Mouse (Mus musculus) frontal cortex, postnatal 10 days (tissue): ENCODE results near the gene Phf24.

Experiments
- DNase-seq, 2 experiments: peaks; one replicate each; pipeline ENCODE4 v3.0.0; 2022; ENCODE audit warnings: low spot score in 2 of 2, mixed read lengths in 1 of 2

The Phf24 gene

DNA sequence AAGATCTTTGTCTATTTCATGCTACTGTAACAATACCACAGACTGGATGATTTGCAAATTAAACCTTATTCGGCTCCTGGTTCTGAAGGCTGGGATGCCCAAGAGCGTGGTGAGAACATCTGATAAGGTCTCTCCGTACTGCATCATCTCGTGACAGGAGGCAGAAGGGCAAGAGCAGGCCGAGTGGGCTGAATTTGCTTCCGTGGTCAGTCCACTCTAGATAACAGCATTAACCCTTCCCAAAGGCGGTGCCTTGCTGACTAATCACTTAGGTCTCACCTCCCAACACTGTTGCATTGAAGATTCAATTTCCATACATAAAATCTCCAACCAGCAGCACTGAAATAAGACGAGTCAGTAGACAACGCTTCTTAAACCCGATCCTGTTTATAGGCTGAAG, 3.1 kb upstream of the Phf24 start:
- no peak for DNase-seq

DNA sequence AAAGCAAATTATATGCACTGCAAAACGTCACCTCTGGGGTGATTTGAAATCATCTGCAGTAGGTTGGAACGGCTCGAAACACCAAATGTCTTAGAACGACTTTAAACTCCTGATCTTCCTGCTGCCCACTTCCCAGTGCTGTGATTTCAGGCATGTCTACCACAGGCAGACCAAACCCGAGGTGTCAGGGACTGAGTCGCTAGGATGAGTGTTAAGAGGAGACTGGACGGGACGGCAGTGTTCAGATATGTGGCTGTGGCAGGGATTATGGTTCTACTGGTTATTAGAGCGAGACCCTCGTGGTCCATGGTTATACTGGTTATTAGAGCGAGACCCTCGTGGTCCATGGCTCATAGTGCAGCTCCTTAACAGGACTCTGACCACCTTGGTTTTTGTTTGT, 1.1 kb upstream of the Phf24 start:
- DNase-seq = no peak

DNA sequence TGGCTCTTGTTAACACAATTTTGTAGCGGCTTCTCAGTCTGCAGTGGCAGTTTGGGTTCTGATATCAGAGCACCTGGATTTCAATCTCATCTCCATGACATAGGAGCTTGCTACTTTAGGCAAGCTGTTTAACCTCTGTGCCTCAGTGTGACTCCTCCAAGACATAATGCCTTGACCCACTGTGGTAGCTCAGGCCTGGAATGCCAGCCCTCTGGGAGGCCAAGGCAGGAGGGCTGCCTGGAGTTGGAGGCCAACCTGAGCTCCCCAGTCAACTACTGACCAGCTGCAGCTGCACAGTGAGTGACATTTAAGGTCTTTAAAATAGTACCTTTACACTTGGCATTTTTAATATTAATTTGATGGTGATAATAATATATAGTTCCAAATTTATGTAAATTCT, 494 bp upstream of the Phf24 start:
- no peak for DNase-seq

DNA sequence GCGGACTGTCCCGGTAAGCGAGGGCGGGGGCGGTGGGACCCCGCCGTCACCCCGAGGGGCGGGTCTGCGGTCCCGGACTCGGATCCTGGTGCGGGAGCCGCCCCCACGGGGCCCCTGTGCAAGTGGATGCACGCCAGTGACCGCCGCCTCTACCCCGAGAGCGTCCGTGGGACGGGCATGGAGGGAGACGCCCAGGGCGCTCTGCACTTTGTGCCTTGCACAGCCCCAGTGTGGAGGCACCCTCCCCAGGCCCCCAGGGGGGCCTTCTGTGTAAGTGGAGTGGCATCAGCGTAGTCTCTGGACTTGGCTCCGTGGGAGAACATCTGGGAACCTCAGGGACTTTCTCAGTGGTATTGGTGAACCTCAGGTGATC, 928 bp downstream of the Phf24 start:
- no peak for DNase-seq

DNA sequence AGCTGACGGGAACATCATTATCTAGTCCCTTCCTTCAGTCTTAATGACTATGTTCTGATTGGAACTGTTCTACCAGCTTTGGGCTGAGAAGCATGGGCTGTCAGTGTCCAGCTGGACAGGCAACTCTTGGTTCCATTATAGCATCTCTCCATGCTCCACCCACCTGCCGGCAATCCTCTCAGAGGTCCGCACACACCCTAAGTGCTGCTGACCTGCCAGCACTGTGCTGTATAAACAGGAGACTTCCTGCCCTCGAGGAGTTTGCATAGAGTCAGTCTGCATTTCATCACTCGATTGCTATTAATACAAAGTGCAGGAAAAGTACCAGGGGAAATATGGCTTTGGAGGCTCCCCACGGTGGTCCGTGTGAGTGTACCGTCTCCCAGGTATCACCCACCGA, 4.3 kb downstream of the Phf24 start:
- DNase-seq = no peak

DNA sequence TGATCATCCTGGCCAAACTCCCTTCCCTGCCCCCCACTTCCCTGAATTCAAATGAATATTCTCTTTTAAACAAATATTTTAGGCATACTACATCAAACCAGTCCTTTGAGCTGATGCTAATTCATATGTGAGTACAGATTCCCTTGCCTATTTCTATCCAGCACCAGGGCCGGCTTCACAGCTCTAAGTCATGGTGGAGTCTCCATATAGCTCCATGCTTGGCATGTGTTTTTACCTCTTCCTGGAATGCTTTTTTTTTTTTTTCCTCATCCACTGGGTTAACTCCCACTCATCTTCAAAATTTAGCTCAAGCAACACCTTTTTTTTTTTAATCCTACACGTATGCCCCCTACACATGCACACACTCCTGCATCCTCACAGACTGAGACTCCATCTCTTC, 5.1 kb downstream of the Phf24 start:
- DNase-seq = peak in 1 of 2 experiments; percentile 53

DNA sequence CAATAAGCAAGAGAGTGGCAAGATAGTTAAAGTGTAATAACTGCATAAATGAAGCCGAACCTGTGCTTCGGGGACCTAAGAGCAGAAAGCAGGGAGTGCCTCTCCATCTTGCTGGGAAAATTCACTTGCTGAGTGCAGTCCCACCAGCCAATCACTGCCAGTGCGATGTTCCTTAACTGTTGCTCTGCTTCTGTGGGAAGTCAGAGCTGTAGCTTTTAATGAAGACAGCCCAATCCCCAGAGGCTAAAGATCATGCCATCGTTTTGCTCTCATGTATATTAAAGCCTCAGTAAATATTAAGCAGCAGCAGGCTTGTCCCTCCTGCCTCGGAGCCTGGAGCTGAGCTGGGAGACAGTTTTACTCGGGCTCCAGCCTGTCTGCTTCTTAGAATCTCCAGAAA, 5.6 kb downstream of the Phf24 start:
- DNase-seq = peak in 1 of 2 experiments; percentile 11

DNA sequence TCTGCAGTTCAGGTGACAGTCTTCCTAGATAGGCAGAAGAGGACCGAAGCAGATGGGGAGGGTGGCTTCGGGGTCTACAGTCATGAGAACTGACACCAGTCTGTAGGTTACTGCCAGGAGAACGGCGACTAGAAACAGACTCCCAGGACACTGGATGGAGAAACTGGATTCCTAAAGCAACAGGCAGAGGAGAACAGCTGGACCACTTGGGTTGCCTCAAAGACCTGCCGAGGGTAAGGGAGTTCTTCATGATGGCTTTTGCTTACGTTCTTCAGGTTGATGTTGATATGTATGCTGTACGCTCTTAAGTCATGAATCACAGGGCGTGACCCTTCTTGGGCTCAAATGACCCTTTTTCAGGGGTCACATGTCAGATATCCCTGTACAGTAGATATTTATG, 6.0 kb downstream of the Phf24 start:
- DNase-seq = peak in 1 of 2 experiments; percentile 3

DNA sequence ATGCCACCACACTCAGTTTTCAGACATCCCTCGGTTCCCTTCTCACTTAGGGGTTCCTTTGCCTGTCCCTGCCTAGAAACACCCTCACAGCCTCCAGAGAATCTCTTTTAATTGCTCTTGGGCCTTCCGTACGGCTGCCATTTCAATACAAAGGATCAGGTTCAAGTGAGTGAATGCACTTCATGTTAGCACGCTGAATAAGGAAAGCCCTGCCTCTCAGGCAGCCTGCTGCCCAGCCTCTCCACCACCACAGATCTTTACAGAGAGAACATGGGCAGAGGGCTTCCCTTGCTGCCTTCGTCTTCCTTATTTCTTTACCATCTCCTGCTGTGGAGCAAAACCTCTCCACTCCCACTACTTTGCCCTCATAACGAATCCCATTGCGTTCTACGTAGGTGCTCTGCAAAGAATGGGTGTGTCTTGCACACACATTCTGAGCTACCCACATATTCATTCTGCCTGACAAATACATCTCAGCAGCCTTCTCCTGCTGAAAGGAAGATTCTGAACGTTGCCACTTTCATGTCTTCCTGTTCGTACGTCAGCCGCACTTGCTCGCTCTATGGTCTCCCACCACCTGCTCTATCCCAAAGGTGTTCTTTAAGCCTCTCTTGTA, 7.7 kb downstream of the Phf24 start:
- no peak for DNase-seq

DNA sequence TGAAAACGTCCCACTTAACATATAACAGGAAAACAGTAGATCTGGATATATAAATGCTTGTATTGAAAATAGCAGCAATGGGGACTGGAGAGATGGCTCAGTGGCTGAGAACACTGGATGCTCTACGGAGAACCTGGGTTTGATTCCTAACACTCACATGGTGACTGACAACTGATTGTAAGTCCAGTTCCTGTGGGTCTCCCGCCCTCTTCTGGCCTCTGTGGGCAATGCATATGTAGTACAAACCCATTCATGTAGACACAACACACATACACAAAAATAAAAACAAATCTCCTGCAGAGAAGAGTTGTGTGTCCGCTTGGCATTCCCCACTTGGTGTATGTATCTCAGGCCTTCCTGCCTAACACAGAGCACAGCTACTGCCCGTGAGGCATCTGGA, 11.7 kb downstream of the Phf24 start:
- no peak for DNase-seq

DNA sequence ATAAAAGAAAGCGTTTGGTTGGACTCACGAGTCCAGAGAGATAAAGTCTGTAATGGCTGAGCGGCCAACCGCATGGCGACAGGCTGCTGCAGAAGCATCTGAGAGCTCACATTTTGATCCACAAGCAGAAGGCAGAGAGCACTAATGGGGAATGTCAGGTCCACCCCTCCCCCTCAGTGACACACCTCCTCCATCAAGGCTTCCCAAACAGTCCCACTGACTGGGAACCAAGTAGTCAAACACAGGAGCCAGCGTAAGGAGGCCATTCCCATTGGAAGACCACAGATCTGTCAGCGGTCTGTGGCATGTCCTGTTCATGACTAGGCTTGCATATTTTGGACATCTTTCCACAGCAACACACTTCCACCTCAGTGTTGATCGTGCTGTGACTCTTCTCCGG, 12.5 kb downstream of the Phf24 start:
- DNase-seq = no peak

DNA sequence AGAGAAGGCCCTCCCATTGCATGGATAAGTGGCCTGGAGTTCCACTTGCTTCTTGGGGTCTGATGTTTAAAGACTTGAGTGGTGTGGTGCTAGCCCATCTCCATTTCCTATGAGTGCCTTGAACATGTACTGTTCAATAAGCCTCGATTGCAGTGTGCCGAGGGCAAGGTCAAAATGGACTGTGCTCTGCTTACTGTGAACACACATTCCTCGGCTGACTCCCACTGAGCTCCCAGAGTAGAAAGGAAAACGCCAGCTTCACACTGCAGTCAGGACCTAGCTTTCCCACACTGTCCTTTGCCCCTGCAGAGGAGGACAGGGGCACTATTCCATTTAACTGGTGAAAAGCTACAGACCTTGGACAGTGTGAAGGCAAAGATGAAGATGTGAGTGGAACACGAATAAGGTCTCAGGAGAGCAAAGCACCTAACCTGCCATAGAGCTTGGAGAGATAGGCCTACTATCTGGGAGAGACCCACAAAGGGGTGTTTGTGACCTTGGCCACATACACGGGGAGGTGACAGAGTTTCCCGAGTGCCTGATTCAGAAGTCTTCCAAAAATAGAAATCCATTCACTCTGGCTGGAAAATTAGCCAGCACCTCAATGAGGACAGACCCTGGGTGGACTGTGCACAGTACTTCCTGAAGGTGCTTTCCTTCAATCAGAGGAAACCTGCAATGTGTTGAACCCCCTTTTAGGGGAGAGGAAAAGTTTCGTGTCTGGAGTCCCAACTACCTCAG, 15.9 kb downstream of the Phf24 start:
- DNase-seq = peak in 1 of 2 experiments; percentile 1

DNA sequence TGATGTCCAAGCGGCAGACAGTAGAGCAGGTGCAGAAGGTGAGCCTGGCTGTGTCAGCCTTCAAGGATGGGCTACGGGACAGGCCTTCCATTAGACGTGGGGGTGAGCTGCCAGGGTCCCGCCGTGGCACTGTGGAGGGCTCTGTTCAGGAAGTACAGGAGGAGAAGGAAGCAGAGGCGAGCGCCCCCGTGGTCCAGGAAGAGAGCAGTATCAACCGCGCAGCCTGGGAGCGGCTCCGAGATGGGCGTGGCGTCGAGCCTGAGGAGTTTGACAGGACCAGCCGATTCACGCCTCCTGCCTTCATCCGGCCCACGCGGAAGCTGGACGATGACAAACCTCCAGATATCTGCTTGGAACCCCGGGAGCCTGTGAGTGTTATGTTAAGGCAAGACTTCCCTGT, 17.2 kb downstream of the Phf24 start:
- DNase-seq = no peak

DNA sequence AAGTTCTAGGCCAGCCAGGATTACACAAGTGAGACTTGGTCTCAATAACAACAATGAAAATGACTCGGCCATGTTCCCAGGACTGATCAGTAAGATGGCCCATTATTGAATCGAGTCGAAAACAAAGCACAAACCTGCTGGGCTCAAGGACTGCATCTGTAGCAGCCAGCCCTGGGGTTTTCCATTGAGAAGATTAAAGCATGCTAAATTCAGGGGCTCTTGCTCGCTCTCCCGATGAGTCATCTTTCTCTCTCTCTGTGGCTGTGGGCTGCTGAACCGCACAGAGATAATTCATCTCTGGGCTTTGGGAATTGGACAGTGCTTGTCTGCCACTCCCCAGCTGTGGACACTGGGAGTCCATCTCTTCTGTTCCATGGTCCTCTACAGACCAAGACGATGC, 24.9 kb downstream of the Phf24 start:
- DNase-seq = no peak

DNA sequence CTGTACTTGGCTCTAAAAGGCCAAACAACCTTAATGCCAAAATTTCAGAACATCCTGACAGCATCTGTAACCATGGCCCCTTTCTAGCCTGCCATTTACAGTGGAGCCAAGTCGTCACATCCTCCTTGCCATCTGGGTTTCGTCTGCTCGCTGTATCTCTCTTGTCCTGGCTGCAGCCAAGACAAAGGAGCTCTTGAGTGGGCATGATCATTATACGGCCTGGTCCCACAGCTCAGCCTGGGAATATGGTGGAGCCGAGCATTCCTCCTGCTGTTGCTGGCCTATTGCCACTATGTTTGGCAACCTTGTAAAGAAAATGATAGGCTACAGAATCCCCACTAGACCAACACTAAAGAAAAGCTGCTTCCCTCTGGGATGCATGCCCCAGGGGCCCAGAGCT, 26.9 kb downstream of the Phf24 start:
- DNase-seq = no peak

DNA sequence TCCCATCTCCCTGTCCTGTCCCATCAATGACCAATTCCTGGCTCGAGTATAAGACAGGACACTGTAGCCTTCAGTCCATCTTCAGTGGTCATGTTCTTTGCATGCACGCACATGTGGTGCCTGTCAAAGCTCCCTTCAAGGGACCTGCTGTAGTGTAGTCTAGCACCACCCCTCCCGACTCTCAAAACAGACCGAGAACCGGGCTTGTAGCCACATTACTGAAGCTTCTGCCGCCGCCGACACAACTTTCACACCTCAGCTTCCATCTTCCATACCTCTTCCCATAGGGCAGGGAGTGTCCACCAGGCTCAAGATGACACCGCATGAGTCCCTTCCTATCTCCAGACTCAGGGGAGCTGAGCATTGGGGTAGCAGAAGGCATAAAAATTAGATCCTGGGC, 27.7 kb downstream of the Phf24 start:
- DNase-seq = no peak

DNA sequence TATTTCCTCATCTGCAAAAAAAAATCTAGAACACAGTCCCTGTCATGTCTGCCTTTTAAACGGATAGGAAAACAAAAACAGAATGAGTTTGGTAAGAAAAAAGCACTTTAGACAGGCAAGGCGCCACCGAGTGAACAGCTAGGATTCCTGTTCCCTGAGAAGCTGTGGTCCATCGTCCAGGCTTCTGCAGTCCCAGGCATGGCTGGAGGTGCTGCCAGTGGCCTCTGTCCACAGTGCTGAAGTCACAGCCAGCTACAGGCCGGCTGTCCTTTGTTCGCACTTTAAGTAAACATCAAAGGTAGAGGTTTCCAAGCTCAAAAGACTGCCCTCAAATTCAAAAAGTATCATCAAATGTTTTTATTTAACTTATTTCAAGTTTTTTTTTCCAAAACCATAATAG, 28.6 kb downstream of the Phf24 start:
- DNase-seq = no peak

DNA sequence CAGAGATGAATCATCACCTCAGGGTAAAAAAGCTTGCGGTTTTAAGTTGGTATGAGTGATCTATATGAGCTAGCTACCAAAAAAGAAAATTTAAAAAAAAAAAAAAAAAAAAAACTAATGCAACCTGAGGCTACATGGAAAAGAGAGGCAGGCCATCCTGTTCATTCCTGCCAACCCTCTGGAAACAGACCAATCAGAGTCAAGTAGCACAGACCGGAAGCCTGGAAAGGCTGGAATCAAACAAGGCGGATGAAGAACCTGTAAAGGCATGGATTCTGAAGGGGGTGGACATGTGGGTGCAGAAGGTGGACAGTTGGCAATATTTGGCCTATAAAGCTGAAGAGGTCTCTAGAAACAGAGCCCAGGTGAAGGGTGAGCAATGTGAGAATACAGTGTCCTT, 29.0 kb downstream of the Phf24 start:
- no peak for DNase-seq

DNA sequence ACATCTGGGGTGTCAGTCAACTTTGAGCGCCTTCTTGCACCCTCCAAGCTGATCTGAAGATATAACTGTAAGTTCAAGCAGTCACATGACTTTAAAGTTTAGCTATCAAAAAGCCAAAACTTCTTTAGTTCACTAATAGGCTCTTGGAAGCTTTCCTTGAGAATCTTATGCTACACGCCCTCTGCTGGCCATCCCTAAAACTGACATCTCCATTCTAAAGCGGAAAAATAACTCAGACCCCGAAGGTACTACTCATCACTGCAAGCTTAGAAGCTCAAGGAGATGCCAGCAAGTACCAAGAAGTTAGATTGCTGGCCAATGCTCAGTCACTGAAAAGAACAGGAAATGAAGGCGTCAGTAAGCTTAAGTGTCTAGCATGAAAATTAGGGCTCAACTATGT, 29.5 kb downstream of the Phf24 start:
- no peak for DNase-seq

DNA sequence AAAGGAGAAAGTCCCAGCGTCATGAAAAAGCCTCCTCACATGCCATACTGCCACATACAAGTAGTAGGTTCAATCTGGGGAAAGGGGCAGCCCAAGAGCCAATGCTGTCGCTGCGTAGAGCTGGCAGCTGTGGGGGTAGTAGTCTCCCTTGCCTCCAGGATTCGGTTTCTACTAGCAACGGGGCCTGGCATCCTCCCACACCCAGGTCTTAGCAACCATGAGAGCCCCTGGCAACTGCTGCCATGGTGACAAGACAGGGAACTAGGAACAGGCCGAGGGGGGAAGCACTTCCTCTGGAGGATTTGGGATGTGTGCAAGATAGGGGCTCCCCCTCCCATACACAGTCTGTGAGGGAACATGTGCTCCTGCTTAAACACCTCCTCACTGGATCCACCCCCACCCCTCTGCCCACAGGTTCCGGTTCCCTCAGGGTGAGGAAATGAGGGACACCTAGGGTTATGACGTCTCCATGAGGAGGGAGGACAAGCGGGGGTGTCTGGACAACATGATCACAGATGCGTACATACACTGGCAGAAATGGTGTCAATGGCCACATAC, 30.4 kb downstream of the Phf24 start:
- peak; percentile 89 to 96 for DNase-seq

DNA sequence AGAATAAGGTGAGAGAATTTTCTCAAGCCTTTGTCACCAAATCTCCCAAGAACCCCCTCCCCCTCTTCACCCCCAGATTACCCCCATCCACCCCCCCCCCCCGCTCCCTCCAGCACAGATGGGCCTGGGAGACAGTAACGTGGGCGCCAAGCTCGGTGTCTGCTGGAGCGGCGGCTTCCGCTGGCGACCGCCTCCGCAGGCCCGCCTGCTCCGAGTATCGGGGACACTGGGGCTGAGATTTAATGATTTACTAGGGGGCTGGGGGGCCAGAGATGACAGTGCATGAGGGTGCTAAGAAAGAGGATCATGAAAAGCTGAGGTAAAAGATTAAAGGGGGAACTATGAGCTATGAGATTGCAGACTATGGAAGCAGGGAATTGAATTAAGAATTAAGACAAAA, 32.1 kb downstream of the Phf24 start:
- no peak for DNase-seq

DNA sequence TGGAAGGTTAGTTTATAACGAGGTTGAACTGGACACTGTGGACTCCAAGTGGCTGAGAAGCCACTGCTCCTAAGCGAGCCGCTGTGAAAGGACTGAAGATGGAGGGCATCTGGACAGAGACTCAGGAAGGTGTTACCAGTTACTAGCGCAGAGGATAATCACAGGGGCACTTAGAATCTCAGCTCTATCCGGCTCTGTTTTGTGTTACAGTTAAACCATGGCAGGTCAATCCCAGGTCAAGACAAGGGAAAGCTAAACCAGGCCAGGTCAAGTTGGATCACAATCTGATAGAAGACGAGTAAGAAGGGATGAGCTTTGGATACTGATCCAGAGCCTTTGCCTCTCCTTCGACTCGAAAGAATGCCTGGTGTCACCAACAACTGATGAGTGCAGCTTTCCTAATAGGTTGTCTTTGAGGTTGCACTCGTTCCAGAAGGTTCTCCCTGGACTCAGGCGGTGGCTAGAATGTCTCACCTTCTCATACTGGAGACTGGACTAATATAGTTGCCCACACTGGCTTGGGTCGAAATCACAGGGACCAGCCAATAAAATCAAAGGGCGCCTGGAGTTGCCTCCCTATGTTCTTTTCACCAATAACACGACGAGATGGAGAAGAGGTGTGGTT, 32.7 kb downstream of the Phf24 start:
- DNase-seq = no peak

DNA sequence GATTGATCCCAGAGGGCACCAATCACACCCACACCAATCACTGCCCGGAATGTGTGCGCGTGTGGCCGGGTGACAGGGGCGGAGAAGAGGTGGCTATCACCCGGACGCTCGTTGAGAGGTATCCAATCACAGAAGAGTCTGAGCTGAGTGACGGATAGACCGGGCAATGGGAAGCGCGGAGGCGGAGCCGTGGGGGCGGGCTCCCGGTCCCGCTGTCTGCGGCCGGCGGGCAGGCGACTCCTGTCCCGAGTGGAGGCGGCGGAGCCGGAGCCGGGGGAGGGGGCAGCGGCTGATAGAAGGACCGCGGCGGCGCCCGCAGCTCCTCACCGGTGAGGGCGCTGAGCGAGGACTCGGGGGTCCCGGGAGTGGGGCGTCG, 33.2 kb downstream of the Phf24 start, which contains the start of gene Dnajb5:
Gene Dnajb5 (plus strand): TSS at position 139 of the 376 bp plus-strand sequence.
- DNase-seq = peak; percentile 99
